Mouse (Mus musculus) urinary bladder, postnatal 10 days (tissue): Measurements from ENCODE around the gene 1700028J19Rik.
"Not testable (repeated sequence)": the region's sequence is repeated elsewhere in the genome, so short reads cannot be mapped to it uniquely, and the experiment has no call there.

Experiments used
- DNase-seq: peaks from one replicate; pipeline ENCODE4 v3.0.0; 2022; ENCODE audit warnings: low spot score

1700028J19Rik gene

DNA sequence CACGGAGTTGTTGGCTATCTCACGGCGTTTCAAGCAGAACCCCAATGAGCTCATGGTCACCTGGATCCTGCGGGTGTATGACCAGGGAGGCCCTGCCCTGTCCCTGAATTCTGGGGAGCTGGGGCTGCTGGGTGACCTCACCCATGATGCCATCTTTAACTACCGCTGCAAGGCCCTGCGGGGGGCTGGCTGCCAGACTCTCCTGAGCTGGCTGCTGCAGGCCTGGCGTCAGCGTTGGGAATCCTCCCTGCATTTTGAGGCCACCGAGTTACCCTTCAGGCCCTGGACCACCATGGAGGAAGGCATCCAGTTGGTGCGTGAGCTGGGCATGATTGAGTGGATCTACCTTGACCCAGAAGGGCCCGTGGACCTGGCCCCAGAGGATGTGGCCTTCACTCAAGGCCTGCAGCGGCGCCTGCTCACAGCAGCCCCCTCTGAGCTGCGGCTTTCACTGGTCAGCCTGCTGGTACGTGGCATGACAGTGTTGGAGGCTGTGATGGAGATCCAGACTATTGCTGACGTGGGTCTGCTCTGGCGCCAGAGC, 4.3 kb upstream of the 1700028J19Rik start:
- DNase-seq: not testable (repeated sequence)

DNA sequence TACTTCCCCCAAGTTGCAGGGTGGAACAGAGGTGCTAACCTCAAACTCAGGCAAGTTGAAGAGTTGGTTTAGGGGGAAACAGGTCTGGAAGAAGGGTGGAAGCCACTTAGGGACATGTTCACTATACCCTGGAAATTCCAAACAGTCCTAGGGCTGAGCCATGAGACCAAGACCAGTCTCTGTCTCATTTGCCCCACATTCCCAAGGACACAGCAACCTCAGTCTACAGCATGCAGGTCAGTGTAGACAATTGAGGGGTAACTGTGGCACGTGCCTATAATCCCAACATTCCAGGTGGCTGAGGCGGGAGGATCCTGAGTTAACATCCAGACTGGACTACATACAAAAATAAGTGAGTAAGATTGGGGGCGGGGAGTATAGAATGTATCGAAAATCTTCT, 2.8 kb upstream of the 1700028J19Rik start:
- DNase-seq: no peak

DNA sequence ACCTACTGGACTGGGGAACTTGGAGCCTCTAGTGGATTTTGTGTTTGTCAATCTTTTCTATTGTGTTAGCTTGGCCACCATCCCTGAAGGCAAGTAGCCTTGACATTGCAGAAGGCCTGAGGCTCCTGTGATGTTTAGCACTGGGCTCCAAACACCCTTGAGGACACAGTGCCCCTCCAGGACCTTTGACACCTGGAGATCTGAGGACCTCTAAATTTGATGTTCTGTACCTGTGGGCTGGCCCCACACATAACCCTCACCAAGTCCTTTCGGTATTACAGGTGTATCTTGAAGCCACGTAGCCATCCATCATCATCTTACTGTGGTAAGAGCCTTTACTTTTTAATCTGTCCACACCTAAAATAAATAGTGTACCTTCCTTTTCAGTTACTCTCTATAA, 1.5 kb upstream of the 1700028J19Rik start:
- DNase-seq: no peak

DNA sequence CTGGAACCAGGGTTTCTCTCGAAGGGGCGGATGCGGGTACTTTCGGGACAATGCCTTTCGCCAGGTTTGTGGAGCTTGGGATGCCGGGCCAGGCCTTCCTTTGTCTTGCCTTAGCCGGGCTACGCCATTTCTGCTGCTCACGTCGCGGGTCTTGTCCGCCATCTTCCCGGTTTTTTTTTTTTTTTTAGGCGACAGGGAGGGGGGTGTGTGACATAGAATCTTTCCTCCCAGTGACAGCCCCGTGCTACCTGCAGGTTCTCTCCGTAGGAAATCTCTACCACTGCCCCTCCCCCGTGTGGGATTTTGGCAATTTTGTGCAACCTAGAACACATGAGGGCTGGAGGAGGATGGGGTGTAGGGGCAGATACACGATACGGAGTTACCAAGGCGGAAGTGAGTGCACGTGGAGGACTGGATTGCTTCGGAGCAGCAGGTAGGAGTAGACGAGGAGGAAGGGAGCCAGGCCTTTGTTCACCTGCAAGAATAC, 532 bp upstream of the 1700028J19Rik start:
- DNase-seq: no peak

DNA sequence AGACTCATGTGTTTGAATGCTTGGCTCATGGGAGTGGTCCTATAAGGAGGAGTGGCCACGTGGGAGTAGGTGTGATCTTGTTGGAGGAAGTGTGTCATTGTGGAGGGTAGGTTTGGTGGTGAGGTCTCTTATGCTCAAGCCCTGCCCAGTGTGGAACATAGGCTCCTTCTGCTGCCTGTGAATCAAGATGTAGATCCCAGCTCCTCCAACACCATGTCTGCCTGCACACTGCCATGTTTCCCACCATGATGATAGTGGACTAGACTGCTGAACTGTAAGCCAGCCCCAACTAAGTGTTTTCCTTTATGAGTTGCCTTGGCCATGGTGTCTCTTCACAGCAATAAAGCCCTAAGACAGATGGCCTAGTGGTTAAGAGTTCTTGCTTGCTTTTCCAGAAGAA, 2.4 kb downstream of the 1700028J19Rik start:
- no peak for DNase-seq

DNA sequence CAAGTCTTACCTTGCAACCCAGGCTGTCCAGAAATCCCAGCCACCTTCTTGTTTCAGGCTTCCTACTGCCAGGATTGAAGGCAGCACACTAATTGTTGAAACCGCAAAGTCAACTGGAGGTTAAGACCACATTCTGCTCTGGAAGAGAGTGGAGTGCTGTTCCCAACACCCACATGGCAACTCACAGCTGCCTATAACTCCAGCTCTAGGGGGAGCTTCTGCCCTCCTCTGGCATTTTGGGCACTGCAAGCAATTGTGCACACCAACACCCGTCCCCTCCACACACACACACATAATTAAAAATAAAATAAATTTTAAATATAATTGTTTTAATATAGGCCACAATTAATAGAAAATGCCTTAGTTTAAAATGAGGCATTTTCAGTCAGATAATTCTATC, 5.3 kb downstream of the 1700028J19Rik start:
- no peak for DNase-seq

DNA sequence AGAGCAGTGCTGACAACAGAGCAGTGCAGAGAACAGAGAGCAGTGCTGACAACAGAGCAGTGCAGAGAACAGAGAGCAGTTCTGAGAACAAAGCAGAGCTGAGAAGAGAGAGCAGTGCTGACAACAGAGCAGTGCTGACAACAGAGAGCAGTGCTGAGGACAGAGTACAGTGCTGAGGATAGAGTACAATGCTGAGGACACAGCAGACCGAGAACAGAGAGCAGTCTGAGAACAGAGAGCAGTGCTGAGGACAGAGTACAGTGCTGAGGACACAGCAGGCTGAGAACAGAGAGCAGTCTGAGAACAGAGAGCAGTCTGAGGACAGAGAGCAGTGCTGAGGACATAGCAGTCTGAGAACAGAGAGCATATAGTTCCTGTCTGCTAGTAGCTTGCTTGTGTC, 5.8 kb downstream of the 1700028J19Rik start:
- DNase-seq: no peak

DNA sequence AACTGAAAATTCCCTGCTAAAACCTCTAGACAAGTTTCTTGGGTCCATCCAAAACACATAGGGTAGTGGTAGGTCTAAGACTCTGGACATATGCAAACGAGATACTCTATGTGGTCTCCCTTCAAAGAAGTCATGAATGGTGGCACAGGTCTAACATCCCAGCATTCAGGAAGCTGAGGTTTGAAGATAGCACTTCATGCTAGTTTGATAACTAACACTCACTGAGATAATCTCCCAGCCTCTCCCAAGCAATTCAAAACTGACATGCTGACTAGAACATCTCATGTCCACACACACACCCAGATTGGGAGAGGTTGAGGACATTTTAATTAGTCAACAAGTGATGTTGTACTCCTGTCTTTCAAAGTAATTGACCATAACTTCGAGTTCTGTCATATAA, 6.6 kb downstream of the 1700028J19Rik start:
- no peak for DNase-seq

DNA sequence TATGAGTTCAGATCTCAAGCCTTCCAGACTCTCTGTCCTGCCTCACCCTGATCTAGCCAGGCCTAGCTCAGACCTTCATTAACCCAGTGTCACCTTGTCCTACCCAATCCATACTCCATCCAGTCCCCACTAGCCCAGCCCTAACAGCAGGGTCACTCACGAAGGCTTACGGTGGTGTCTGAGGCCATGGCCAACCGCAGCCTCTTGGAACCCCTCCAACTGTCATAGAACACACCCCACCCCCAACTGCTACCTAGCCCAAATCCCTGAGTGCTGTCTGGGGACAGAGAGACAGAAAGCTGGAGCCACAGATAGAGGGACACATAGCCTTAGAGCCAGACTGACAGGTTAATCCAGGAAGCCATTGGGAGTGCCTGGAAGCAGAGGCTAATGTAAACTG, 10.6 kb downstream of the 1700028J19Rik start, which contains the start of gene Gm36864:
TSS of gene Gm36864 (plus strand) at position 269 of the 400 bp plus-strand sequence.
- DNase-seq: no peak

DNA sequence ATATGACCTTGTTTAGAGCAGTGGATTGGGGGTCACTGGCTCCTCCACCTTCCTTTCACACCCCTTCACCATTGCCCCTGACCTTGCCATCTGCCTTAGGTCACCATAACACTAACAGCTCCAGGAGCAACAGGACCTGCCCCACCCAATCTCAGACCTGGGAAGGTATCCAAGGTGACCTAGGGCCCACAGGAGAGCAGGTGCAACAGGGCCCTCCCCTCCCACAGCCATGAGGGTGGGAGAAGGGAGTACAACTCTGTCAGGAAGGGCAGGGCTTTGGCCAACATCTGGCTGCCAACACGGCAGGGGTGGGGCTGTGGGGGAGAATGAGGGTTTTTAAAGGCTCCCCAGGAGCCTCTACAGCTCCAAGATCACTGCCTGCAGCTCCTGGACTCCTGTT, 21.4 kb downstream of the 1700028J19Rik start, which contains the start of gene Klk1:
TSS of gene Klk1 (plus strand) at position 285 of the 400 bp plus-strand sequence.
- DNase-seq: no peak

DNA sequence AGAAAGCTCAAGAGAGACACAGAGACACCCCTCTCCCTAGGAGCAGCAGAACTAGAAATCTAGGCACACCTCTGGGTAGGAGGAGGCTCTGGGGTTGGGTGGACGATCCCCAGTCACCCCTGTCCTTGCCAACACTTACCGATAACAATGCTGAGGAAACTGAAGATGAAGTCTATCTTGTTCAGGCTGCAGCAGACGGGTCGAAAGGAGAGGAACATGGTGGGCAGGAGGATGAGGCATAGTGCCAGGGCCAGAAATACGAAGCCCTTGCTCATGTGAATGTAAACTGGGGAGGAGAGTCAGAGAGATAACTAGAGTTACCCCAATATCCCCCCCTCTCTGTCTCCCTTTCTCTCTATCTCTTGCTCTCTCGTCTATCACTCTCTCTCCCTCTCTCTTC, 24.2 kb downstream of the 1700028J19Rik start:
- not testable (repeated sequence) for DNase-seq

DNA sequence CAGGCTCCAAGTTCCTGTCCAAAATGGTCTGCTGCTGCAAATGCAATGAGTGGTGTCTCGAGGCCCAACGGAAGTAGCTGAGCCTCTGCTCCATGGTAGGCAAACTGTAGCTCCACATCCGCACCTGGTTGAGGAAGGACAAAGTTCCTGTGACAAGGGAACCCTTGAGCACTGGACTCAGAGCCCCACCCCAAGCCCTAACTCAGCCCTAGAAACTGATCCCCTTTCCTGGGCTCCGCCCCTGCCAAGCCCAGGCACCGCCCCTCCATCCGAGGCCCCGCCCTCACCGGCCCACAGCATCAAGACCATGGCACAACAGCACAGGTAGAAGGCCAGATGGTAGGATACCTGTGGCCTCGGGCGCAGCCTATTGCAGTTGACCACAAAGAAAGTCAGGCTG, 24.9 kb downstream of the 1700028J19Rik start:
- not testable (repeated sequence) for DNase-seq

DNA sequence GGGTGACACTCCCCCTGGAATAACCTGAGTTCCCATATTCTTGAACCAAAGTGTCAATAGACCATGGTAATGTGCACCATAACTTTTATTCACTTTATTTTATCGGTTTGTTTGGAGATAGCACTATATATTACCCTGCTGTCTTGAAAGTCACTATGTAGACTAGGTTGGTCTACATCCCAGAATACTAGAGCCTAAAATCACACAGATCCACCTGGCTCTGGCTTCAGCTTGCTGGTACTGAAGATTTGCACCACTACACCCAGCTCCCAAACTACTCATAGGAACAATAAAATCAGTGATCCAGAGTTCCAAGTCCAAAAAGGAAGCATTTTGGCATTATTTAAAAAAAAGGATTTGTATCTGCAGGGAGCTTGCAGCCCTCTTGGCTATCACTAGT, 30.9 kb downstream of the 1700028J19Rik start, which contains the start of gene Klk1b5:
TSS of gene Klk1b5 (plus strand) at position 301 of the 400 bp plus-strand sequence.
- DNase-seq: no peak

DNA sequence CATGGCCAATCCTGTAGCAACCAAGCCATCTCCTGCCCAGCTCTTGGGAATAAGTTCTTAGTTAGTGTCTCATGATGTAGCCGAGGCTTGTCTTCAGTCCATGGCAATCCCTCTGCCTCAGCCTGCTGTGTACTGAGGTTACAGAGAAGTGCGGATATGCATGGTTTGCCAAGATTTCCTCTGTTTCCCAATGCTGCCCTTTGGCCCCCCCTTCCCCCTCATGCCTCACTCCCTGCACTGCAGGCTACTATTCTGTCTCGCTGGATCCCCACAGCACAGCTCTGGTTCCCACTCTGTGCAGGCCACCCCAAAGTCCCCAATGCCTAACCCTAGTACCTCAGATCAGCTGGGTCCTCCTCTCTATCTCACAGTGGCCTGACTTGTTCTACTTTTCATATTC, 38.2 kb downstream of the 1700028J19Rik start:
- DNase-seq: no peak

DNA sequence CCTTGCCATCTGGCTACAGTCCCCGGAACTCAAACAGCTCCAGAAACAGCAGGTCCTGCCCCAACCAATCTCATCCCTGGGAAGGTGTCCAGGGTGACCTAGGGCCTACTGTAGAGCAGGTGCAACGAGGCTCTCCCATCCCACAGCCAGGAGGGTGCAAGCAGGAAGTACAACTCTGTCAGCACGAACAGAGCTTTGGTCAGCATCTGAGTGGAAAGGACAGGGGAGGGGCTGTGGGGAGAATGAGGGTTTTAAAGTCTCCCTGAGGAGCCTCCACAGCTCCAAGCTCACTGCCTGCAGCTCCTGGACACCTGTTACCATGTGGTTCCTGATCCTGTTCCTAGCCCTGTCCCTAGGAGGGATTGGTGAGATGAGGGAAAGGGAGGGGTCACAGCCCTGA, 39.4 kb downstream of the 1700028J19Rik start, which contains the start of gene Klk1b4:
TSS of gene Klk1b4 (plus strand) at position 301 of the 400 bp plus-strand sequence.
- not testable (repeated sequence) for DNase-seq

DNA sequence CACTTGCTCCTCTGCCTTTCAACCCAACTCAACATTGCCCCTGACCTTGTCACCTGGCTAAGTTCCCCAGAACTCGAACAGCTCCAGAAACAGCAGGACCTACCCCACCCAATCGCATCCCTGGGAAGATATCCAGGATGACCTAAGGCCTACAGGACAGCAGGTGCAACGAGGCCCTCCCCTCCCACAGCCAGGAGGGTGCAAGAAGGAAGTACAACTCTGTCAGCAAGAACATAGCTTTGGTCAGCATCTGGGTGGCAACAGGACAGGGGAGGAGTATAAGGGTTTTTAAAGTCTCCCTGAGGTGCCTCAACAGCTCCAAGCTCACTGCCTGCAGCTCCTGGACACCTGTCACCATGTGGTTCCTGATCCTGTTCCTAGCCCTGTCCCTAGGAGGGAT, 48.6 kb downstream of the 1700028J19Rik start, which contains the start of gene Klk1b3:
TSS of gene Klk1b3 (plus strand) at position 301 of the 400 bp plus-strand sequence.
- DNase-seq: no peak

DNA sequence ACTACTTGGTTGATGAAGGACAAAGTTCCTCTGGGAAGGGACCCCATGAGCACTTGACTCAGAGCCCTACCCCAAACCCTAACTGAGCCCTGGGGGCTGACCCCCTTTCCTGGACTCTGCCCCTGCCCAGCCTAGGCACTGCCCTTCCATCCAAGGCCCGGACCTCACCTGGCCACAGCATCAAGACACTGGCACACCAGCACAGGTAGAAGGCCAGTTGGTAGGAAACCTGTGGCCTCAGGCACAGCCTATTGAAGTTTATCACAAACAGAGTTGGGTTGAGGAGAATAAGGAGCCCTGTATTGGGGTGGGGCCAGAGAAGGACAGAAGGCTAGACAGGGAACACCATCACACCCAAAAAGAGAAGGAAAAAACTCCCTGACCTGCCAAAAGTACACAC, 53.0 kb downstream of the 1700028J19Rik start:
- not testable (repeated sequence) for DNase-seq

DNA sequence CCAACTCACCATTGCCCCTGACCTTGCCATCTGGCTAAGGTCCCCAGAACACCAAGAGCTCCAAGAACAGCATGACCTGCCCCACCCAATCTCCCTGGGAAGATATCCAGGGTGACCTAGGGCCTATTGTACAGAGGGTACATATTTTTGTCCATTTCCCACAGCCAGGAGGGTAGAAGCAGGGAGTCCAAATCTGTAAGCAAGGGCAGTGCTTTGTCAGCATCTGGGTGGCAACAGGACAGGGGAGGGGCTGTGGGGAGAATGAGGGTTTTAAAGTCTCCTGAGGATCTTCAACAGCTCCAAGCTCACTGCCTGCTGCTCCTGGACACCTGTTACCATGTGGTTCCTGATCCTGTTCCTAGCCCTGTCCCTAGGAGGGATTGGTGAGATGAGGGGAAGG, 58.6 kb downstream of the 1700028J19Rik start, which contains the start of gene Klk1b24:
TSS of gene Klk1b24 (plus strand) at position 301 of the 400 bp plus-strand sequence.
- not testable (repeated sequence) for DNase-seq

DNA sequence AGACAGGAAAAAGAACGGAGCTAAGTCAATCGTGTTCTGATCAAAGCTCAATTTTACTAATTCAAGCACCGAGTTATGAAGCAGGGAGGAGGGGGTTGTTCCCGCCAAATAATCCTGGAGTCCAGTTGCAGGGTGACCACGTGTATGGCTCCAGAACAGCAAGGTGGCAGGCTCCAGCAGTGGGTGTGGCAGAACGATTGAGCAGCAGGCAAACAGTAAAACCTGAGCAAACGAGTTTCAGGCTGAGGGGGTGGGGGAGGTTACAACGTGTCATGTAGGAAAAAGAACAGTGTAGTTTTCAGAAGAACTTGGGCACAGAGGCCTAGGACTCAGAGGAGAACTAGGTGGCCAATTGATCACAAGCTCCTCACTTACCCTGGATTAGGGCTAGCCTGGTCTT, 60.0 kb downstream of the 1700028J19Rik start:
- DNase-seq: not testable (repeated sequence)
